Mouse (Mus musculus): Measurements from ENCODE around the gene Npy4r. TPM values are rescaled to one million over a fixed set of nuclear protein-coding genes. Genes with fewer than 3 reads are reported as not detected.

Npy4r gene
- polyA plus RNA-seq, 1 experiment from 2014 or later, result not detected

GRCm38 (mm10) chr14:34183101-34183500 lies 30.8 kb upstream of the Npy4r start:
- Histone ChIP-seq H3K4me3 (ENCODE audit: low read depth, low read length) (no peak overlapping the region), H3K27ac (replicated peaks; ENCODE audit: low read depth, low read length) (no peak overlapping the region), H3K9ac (ENCODE audit: low read length) (no peak overlapping the region), H3K9me3 (ENCODE audit: control insufficient read depth, low read length) (no peaks in the 10 kb centered on the region), H3K27me3 (ENCODE audit: control insufficient read depth, insufficient read depth, low read length) (no peaks in the 10 kb centered on the region), H3K4me1 (ENCODE audit: control insufficient read depth, insufficient read depth, low read length) (no peaks in the 10 kb centered on the region), H3K36me3 (ENCODE audit: control insufficient read depth, insufficient read depth, low read length) (no peaks in the 10 kb centered on the region), H3K4me2 (ENCODE audit: low read depth, severe bottlenecking) (no peak overlapping the region)
- no peak for ATAC-seq (ENCODE audit: insufficient number of reproducible peaks, low FRiP score, low TSS enrichment, low read depth)
- DNase-seq (ENCODE audit: low spot score), result no peak
- 95% methylated on average over 1 of the region's 1 CpGs for WGBS

DNA sequence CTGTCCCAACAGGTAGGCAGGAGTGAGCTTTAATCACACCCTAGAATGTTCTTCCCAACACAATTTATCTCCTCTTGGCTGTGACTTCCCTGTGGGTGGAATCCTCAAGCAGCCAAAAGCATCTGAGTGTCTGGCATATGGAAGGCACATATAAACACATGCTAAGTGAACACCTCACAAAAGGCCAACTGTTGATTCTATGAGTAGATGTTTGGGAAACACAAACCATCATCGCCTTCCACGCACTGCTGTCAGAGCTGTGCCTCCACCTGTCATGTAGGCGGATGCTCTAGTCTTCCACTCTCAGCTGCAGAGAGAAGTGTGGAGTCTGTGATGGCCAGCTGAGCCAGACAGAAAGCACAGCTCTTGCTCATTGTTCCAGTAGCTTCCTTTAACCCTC lies 27.1 kb upstream of the Npy4r start:
- H3K9me3 ChIP-seq (ENCODE audit: control insufficient read depth, low read length), result no peaks in the 10 kb centered on the region
- no peaks in the 10 kb centered on the region for H3K36me3 ChIP-seq (ENCODE audit: control insufficient read depth, insufficient read depth, low read length)
- H3K27ac ChIP-seq (replicated peaks; ENCODE audit: low read depth, low read length), result no peak overlapping the region
- DNase-seq (ENCODE audit: low spot score), result no peak
- H3K4me1 ChIP-seq (ENCODE audit: control insufficient read depth, insufficient read depth, low read length), result no peaks in the 10 kb centered on the region
- ATAC-seq (ENCODE audit: insufficient number of reproducible peaks, low FRiP score, low TSS enrichment, low read depth), result no peak
- no peak overlapping the region for H3K9ac ChIP-seq (ENCODE audit: low read length)
- H3K27me3 ChIP-seq (ENCODE audit: control insufficient read depth, insufficient read depth, low read length), result no peaks in the 10 kb centered on the region
- 90% methylated on average over 3 of the region's 3 CpGs for WGBS
- no peak overlapping the region for H3K4me3 ChIP-seq (ENCODE audit: low read depth, low read length)
- H3K4me2 ChIP-seq (ENCODE audit: low read depth, severe bottlenecking), result no peak overlapping the region

DNA sequence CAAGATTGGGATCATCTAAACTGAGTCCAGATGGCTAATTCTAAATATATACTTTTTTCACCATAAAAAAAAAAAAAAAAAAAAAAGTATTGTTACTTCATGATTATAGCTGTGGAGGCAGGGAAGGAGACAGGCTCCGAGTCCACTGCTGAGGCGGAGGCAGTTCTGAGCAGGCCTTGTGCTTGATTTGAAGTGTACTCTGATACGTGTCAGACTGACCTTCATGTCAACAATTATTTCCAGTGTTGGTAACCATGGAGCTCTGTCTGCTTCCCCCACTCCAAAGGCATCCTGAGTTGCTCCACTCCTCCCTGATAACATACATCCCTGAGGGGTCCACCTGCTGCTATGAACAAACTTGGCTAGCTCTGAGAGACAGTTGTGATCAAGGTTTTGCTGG lies 18.8 kb upstream of the Npy4r start:
- ATAC-seq (ENCODE audit: insufficient number of reproducible peaks, low FRiP score, low TSS enrichment, low read depth), result no peak

DNA sequence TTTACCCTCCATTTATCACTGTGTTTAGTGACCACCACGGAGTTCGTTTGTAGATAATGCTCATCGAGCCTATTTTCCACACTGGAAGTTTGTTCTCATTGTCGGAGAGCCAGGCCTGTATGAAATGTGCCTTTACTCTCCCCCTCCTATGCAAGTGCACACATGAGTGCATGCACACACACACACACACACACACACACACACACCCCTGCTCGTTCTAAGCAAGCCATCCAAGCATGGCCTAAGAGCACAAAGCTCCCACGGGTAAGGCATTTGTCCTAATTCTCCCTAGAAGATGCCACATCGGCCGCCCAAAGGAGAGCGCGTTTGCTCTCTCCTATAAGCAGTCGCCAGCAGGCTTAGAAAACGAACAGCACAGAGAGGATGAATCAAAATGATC lies 3.5 kb upstream of the Npy4r start:
- Histone ChIP-seq H3K9me3 (ENCODE audit: control insufficient read depth, low read length) (no peaks in the 10 kb centered on the region), H3K4me1 (ENCODE audit: control insufficient read depth, insufficient read depth, low read length) (no peaks in the 10 kb centered on the region), H3K36me3 (ENCODE audit: control insufficient read depth, insufficient read depth, low read length) (no peaks in the 10 kb centered on the region), H3K4me3 (ENCODE audit: low read depth, low read length) (no peak overlapping the region), H3K4me2 (ENCODE audit: low read depth, severe bottlenecking) (no peak overlapping the region), H3K27ac (replicated peaks; ENCODE audit: low read depth, low read length) (no peak overlapping the region), H3K27me3 (ENCODE audit: control insufficient read depth, insufficient read depth, low read length) (no peaks in the 10 kb centered on the region), H3K9ac (ENCODE audit: low read length) (no peak overlapping the region)
- DNase-seq (ENCODE audit: low spot score) (no peak), ATAC-seq (ENCODE audit: insufficient number of reproducible peaks, low FRiP score, low TSS enrichment, low read depth) (no peak)
- 82% methylated on average over 12 of the region's 12 CpGs for WGBS

More for the DNA sequence above, 18.8 kb upstream of the Npy4r start:
- no peaks in the 10 kb centered on the region for H3K27me3 ChIP-seq (ENCODE audit: control insufficient read depth, insufficient read depth, low read length)
- H3K9ac ChIP-seq (ENCODE audit: low read length), result no peak overlapping the region
- no peak overlapping the region for H3K4me2 ChIP-seq (ENCODE audit: low read depth, severe bottlenecking)
- no peak for DNase-seq (ENCODE audit: low spot score)
- WGBS, result 95% methylated on average over 3 of the region's 3 CpGs
- no peaks in the 10 kb centered on the region for H3K36me3 ChIP-seq (ENCODE audit: control insufficient read depth, insufficient read depth, low read length)
- H3K9me3 ChIP-seq (ENCODE audit: control insufficient read depth, low read length), result no peaks in the 10 kb centered on the region
- no peak overlapping the region for H3K27ac ChIP-seq (replicated peaks; ENCODE audit: low read depth, low read length)
- no peaks in the 10 kb centered on the region for H3K4me1 ChIP-seq (ENCODE audit: control insufficient read depth, insufficient read depth, low read length)
- no peak overlapping the region for H3K4me3 ChIP-seq (ENCODE audit: low read depth, low read length)

GRCm38 (mm10) chr14:34154601-34155337 lies 2.5 kb upstream of the Npy4r start:
- Histone ChIP-seq H3K4me2 (ENCODE audit: low read depth, severe bottlenecking) (no peak overlapping the region), H3K36me3 (ENCODE audit: control insufficient read depth, insufficient read depth, low read length) (no peaks in the 10 kb centered on the region), H3K27me3 (ENCODE audit: control insufficient read depth, insufficient read depth, low read length) (no peaks in the 10 kb centered on the region), H3K27ac (replicated peaks; ENCODE audit: low read depth, low read length) (no peak overlapping the region), H3K9me3 (ENCODE audit: control insufficient read depth, low read length) (no peaks in the 10 kb centered on the region), H3K4me1 (ENCODE audit: control insufficient read depth, insufficient read depth, low read length) (no peaks in the 10 kb centered on the region), H3K9ac (ENCODE audit: low read length) (no peak overlapping the region), H3K4me3 (ENCODE audit: low read depth, low read length) (no peak overlapping the region)
- DNase-seq (ENCODE audit: low spot score) (peak; percentile 61), ATAC-seq (ENCODE audit: insufficient number of reproducible peaks, low FRiP score, low TSS enrichment, low read depth) (no peak)
- 61% methylated on average over 9 of the region's 9 CpGs for WGBS

- Histone ChIP-seq H3K27ac (replicated peaks; ENCODE audit: low read depth, low read length) (no peak overlapping the region), H3K4me2 (ENCODE audit: low read depth, severe bottlenecking) (no peak overlapping the region), H3K9me3 (ENCODE audit: control insufficient read depth, low read length) (no peaks in the 10 kb centered on the region), H3K36me3 (ENCODE audit: control insufficient read depth, insufficient read depth, low read length) (no peaks in the 10 kb centered on the region), H3K4me1 (ENCODE audit: control insufficient read depth, insufficient read depth, low read length) (no peaks in the 10 kb centered on the region), H3K27me3 (ENCODE audit: control insufficient read depth, insufficient read depth, low read length) (no peaks in the 10 kb centered on the region), H3K9ac (ENCODE audit: low read length) (no peak overlapping the region), H3K4me3 (ENCODE audit: low read depth, low read length) (no peak overlapping the region)
- DNase-seq (ENCODE audit: low spot score), result no peak
- 93% methylated on average over 10 of the region's 10 CpGs for WGBS
- no peak for ATAC-seq (ENCODE audit: insufficient number of reproducible peaks, low FRiP score, low TSS enrichment, low read depth)
These were observed 9.4 kb downstream of the Npy4r start for GRCm38 (mm10) chr14:34142915-34143314.

- no peak for ATAC-seq (ENCODE audit: insufficient number of reproducible peaks, low FRiP score, low TSS enrichment, low read depth)
- H3K4me2 ChIP-seq (ENCODE audit: low read depth, severe bottlenecking), result no peak overlapping the region
- no peaks in the 10 kb centered on the region for H3K4me1 ChIP-seq (ENCODE audit: control insufficient read depth, insufficient read depth, low read length)
- WGBS, result 80% methylated on average over 1 of the region's 1 CpGs
- no peak overlapping the region for H3K4me3 ChIP-seq (ENCODE audit: low read depth, low read length)
- H3K27ac ChIP-seq (replicated peaks; ENCODE audit: low read depth, low read length), result no peak overlapping the region
- H3K36me3 ChIP-seq (ENCODE audit: control insufficient read depth, insufficient read depth, low read length), result no peaks in the 10 kb centered on the region
- no peaks in the 10 kb centered on the region for H3K9me3 ChIP-seq (ENCODE audit: control insufficient read depth, low read length)
- no peak for DNase-seq (ENCODE audit: low spot score)
- H3K9ac ChIP-seq (ENCODE audit: low read length), result no peak overlapping the region
- no peaks in the 10 kb centered on the region for H3K27me3 ChIP-seq (ENCODE audit: control insufficient read depth, insufficient read depth, low read length)
These were observed 10.0 kb downstream of the Npy4r start for GRCm38 (mm10) chr14:34142316-34142715.

GRCm38 (mm10) chr14:34139671-34140664 lies 12.3 kb downstream of the Npy4r start:
- Histone ChIP-seq H3K4me3 (ENCODE audit: low read depth, low read length) (no peak overlapping the region), H3K4me2 (ENCODE audit: low read depth, severe bottlenecking) (no peak overlapping the region), H3K27me3 (ENCODE audit: control insufficient read depth, insufficient read depth, low read length) (no peaks in the 10 kb centered on the region), H3K9ac (ENCODE audit: low read length) (no peak overlapping the region), H3K36me3 (ENCODE audit: control insufficient read depth, insufficient read depth, low read length) (no peaks in the 10 kb centered on the region), H3K4me1 (ENCODE audit: control insufficient read depth, insufficient read depth, low read length) (no peaks in the 10 kb centered on the region), H3K27ac (replicated peaks; ENCODE audit: low read depth, low read length) (no peak overlapping the region), H3K9me3 (ENCODE audit: control insufficient read depth, low read length) (no peaks in the 10 kb centered on the region)
- ATAC-seq (ENCODE audit: insufficient number of reproducible peaks, low FRiP score, low TSS enrichment, low read depth), result no peak
- no peak for DNase-seq (ENCODE audit: low spot score)
- 92% methylated on average over 15 of the region's 15 CpGs for WGBS
